Mouse (Mus musculus) A20 (cell line): ENCODE results near the gene Anln.

ENCODE experiments used
- DNase-seq: peaks from one replicate; pipeline ENCODE4 v3.0.0-alpha.2; 2011; ENCODE audit warnings: low read depth, low spot score

Anln gene

DNA sequence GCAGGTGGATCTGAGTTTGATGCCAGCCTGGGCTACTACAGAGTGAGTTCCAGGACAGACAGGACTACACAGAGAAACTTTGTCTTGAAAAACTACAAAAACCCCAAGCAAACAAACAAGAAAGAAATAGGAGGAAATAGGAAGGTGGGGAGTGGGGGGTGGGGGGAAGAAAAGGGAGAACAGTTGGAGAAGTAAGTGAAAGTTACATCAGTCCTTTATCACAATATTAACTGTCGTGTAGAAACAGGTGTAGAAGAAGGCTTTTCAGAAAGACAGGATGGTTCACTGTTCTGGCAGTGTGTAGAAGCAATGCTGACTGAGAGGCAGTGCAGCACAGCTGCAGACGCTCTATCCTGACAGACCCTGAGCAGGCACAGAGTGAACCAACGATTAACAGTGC is 14.0 kb upstream of the Anln start:
- DNase-seq: no peak

DNA sequence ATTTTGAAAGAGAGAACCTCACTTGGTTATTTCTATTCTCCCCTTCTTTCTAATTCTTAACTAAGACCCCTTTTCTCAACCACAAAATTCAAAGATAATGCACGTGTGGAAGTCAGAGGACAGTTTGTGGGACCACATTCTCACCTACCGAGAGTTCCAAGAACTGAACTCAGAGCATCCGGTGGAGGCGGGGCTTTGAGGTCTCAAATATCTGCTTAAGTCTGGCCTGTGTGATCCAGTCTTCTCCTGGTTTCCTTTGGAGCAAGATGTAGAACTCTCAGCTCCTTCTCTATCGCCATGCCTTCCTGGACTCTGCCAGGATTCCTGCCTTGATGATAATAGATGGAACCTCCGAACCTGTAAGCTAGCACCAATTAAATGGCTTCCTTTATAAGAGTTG is 13.0 kb upstream of the Anln start:
- no peak for DNase-seq

DNA sequence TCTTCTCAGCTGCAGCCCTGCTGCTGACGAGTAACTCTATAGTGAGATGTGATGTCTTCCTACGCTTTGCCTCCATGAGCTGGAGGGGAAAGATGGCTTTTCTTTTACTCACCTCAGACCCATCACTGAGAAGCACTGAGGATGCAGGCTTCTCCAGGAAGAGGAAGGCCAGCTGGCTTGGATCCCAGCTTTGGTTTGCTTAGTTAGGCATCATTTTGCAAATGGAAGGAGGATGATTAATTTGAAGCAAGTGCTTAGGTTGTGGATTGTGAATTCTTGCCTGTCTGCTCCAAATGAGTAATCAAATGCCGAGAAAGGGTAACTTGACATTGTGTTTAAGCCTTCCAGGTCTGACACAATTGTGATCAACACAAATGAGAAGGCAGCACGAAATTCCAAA is 10.0 kb upstream of the Anln start:
- no peak for DNase-seq

DNA sequence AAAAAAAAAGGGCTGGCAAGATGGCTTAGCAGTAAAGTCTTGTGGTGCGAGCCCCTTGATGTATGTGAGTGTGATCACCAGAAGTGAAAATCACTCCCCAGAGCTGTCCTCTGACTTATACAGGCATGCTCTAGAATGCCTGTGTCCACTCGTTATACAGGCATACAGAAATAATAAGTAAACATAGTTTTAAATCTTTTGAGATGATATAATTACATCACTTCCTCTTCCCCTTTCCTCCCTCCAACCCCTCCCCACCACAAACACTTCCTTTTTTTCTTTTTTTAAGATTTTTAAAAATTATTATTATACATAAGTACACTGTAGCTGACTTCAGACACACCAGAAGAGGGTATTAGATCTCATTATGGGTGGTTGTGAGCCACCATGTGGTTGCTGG is 5.7 kb upstream of the Anln start:
- peak; percentile 16 for DNase-seq

DNA sequence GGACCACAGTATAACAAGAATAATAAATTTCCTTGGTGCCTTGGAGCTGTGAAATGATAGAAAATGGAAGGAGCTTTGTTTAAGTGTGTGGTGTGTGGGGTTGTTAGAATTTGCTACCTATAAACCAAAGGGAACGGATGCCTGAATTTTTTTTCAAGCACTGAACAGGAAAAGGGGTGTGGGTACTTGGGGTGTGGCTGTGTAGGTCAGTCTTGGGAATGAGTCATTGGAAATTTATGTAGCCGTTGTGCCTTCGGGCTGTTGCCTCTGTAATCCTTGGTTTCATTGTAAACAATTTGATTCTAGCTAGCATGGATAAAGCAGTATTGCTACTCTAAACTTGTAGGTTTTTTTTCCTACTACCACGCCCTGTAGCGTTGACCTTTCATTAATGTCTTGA is 1.4 kb upstream of the Anln start:
- DNase-seq: no peak

DNA sequence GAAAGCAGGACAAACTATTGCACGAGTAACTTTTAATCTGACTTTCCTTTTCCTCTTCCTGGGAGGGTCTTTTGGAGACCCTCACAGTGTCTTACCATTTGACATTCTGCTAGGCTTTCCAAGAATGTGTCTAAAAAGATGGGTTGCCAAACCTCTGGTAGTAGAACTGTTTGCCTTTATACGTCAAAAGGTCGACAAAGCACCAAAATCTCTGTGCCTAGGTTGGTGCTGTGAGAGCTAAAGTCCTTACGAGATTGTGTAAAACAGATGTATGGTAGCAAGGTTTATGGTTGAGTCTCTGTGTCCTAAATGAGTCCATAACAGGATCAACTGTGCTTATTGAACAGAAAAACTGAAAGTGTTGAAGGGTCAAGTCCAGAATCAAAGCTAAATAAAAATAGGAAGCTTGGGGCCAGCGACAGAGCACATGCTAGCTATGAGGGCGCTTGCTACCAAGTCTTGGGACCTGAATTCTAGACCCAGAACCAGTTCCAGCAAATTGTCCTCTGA is 803 bp upstream of the Anln start:
- peak; percentile 30 for DNase-seq

DNA sequence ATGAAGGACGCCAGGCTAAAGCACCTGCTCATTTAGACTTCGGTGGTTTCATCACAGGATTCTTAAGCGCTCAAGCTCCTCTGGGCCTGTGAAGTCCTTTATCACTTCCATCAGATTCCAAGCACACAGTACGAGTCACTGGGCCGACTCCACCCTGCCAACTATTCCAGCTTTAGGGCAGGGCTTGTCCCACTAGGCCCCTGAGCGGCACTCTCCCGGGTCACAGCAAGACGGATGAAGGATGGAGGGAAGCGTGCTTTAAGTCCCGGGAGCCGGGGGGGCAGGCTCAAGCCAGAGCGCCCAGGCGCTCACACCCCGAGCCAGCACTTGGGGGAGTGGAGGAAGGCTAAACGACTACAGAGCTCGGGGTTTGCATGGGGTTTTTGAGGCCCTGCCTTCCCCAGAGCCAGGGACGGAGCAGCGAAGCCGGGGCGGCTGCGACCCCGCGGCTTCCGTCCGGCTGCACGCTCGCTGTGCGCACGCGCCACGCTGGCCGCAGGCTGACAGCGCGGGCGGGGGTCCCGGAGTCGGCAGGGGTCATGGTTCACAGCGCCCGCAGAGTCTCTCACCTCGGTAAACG is 497 bp downstream of the Anln start:
- no peak for DNase-seq

DNA sequence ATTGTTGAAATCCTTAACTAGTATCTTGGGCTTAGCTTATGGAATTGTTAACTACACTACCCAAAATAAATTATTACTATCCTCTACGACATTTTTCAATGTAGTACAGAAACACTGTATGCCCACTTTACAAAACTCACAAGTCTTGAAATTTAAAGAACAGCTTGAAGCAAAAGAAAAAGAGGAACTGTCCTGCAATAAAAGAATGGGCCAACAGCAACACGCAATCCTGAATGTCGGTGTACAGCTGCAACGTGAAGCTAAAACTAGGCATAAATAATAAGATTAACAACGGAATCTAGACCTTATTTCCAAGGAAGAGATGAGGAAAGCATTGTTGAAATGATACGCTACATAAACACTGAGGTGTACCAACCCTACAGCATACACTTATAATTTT is 1.1 kb downstream of the Anln start:
- DNase-seq: peak; percentile 55

DNA sequence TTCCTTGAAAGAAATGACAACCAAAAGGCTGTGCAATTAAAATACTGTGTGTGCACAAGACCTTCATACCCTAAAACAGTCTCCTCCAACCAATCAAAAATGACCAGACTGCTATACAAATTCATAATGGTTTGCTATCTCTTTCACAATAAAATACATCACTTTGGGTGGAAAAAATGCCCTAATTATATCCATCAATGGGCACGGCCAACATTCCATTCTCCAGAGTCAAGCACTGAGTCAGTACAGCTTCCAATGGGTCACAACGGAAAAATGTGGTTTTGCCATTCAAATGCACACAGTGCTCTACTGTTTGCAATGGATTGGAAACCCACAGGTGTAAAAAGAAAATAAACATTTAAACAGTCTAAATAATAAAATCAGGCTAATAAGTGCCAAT is 3.1 kb downstream of the Anln start:
- no peak for DNase-seq

DNA sequence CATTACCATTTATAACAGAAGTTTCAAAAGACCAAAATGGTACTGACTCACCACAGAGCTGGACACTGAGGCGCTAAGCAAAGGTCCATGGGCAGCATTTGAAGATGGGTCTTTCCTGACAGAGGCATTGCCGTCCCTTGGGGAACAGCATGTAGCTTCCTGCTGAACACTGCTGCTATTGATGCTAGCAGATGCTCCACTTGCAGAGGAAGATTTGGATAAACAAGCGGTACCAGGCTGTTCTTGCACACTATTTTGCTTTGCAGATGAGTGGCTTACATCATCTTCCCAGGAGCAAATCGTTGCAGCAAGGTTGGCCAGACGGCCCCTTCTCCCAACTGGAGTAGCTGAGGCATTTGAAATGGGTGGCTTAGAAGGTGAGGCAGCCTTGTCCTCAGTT is 12.9 kb downstream of the Anln start:
- DNase-seq: no peak

DNA sequence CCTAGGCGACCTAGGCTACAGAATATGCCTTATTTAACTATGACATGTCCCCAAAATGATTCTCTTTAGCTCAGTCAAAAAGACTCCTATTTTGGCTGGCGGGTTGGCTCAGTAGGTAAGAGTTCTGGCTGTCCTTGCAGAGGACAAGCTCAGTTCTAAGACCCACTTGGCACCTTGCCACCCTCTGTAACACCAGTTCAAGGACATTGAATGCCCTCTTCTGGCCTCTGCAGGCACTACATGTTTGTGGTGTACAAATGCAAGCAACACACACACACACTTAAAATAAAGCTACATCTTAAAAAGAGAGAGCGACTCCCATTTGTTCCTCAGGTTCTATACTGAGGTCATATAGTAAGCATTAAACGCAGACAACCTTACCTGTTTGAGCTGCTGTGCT is 16.2 kb downstream of the Anln start:
- DNase-seq: peak; percentile 26

DNA sequence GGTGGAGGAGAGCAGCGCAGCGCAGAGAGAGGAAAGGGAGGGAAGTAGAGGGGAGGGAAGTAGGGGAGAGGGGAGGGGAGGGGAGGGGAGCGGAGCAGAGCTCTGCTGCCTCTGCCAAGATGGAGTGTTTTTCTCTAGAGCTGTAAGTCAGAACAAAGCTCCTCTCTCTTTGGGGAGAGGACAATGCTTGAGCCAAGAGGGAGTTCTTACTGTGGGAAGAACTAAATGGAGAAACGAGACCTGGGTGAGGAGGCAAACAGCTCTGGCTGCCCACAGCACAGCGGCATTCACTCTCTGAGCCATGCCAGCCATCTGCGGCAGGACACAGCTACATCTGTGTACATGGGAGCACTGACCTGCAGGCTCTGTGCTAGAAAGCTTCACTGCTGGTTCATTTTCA is 21.0 kb downstream of the Anln start:
- DNase-seq: no peak

DNA sequence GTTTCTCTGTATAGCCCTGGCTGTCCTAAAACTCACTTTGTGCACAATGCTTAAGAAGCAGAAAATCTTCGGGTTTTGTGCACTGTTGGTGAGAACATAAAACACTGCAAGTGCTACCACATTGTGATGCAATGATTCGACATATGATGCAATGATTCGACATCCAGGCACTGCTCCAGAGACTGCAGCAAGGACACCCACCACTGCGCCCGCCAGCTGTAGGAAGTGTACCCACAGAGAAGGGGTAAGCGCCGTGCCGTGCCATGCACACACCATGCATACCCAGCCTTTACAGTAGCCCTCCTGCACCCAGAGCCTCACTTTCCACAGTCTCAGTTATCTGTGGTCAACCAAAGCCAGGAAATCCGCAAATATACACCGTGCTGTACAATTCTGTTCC is 22.4 kb downstream of the Anln start:
- no peak for DNase-seq

DNA sequence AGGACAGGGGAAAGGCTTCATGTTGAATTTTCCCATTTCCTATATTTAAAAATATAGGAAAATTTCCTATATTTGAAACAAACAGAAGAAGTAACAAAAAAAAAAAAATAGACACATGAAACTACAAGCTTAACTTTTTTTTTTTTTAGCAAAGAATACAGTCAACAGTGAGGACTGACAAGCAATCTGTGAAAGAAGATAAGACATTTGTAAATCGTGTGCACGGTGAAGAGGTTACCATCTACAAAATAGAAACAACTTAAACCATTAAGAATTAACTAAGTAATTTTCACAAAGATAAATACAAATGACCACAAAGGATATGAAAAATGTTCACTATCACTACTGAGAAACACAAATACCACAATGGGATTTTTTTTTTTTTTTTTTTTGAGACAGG is 22.8 kb downstream of the Anln start:
- no peak for DNase-seq

DNA sequence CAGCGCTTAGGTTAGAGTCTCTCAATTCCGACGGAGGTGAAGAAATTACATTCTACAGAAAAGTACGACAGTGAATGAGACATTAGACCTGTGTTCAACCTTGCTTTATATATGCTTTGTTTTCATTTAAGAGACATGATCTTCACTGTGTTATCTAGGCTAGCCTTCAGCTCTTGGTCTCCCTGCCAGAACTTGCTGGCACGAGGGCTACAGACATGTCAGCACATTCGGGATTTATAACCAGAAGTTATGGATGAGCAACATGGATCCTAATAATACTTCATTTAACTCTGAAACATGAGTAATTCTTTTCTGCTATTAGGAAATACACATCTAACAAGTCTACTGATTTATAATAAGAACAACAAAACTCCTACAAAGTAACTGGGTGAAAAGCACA is 28.1 kb downstream of the Anln start:
- DNase-seq: no peak

DNA sequence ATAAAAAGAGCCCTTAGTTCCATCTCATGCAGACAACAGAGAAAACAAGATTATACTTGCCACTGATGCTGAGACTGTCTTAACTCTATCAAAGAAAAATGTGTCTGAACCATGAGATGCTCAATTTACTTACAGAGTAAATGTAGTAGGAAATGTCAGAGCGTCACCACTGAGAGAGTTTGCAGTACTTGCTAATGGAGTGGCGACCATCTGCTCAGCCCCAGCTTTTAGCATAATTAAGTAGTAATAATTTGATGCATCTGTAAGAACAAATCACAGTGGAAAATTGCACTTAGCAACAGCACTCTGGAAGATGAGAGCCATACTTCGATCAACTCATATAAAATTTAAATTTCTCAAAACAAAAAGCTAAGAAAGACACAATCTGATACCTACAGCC is 33.1 kb downstream of the Anln start:
- no peak for DNase-seq

DNA sequence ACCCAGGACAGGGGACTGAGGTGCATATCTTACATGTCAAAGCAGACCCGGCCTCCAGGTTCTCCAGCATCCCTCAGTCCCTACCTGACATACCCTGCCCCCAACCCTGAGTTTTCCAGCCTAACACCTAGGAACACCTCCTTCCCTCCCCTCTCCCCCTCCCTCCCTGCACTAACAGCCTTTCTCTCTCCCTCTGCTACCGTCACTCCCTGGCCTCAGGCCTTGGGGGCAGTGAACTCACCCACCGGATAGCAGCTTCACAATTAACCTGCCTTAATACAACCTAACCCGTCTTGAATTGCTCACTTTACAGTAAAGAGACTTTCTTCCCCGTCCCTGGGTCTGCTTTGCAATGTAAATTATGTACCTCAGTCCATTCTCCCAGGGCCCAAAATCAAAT is 35.1 kb downstream of the Anln start:
- no peak for DNase-seq

DNA sequence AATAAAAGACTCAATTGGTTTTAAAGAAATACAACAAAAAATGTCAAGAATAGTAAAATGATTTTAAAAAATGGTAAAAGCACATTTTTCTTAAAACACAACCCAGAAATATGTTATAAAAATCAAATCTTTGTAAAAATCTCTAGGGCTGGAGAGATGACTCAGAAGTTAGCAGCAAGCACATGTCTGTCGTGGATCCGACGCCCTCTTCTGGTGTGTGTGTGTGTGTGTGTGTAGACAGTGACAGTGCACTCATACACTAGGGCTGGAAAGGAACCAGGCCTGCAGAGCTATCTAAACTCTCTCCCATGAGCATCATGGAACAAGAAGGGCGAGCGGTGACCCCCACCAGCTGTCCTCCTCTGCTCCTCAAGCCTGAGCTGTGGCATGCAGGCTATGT is 35.5 kb downstream of the Anln start:
- no peak for DNase-seq

DNA sequence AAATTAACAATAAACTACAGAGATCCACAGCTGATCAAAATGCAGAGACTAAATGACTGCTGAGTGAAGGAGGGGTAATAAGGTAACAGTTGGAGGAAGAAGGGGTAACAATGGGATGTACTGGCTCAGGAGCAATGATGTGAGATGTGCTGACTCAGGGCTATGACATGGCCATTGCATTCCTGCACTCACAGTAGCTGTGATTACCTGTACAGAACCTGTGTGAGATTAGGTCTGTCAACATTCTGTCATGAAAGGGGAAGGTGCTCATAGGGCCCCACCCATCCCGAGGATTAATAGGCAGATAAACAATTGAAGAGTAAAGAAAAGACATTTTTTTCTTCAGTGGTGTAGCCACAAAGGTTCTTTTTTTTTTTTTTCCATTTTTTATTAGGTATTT is 48.7 kb downstream of the Anln start:
- no peak for DNase-seq

DNA sequence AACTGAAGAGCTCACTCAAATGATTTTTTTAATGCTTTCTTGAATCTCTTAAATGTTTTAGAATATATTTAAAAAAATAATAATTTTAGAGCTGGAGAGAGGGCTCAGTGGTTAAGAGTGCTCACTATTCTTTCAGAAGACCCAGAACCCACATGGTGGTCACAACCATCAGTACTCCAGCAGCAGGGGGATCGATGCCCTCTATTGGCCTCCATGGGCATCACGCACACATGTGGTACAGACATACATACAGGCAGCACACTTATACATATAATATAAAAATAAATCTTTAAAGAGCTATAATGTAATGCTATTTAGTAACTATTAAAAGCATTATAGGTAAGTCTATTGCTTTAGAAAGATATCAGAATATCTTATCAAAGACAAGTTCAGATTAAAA is 51.8 kb downstream of the Anln start:
- no peak for DNase-seq

DNA sequence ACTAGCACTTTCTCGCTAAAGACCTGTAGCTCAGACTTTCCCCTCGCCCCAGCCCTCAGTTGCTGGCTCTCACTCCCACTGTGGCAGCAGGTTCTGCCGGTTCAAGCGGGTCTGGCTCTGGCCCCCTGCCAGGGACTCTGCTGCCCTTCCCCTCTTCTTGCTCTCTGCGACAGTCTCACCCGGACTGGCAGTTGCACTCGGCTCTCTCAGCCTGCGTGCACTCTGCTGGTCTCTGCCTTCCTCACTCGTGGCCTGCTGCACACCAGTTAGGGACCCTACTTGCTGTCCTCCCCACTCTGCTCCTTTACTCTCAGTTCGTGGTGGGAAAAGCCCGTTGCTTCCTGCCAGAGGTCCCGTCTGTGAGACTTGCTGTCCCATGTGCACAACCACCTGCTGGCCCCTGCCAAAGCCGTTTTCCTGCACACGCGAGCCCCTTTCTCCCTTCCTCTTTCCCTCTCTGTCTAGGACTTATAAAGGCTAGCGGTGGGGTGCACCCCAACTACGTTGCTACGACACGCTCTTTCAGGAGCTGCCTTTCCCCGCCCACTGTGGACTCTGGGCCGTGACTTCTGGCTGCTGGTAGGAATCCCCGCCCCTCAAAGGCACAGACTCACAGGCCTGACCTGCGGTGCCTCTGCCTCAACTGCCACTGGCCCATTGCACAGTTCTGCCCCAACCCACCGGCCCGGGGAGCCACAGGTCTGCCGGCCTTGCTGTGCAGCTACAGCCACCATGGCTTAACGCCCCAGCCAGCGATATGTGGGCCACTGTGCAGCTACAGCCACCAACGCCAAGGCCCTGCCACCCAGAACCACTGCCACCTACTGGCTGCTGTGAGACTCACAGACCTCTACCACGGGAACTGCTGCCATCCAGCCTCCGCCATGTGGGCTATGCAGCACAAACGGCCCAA is 61.3 kb downstream of the Anln start:
- DNase-seq: peak; percentile 88

DNA sequence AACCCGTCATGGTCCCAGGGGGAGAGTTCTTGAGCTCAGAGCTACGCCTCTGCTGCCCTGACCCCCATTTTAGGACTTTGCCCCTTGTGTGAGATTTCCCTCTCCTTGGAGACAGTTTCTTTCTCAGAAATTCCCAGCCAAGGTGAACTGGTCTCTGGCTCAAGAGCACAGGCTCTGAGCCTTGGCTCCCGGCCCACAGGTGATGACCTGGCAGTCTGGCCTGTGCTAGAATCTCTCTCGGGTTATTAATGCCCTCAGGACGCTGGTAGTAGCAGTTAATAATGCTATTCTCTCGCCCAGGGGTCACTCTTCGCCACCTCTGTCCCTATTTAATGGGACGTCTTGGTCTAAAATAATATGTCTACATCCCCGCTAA is 61.9 kb downstream of the Anln start:
- no peak for DNase-seq

DNA sequence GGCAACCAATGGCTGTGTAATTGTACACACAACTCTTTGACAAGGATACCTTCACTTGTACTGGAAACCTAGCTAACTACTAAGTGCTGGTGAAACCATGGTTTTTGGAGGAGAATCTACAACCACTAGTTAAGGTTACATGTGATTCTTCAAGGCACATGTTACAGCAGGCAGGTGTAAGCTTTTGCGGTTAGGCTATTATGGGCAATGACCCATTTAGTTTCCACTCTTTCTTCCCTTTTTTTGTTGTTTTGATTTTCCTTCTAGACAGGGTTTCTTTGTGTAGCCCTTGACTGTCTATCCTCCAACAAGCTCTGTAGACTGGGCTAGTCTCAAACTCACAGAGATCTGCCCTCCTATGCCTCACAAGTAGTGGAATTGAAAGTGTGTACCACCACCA is 64.4 kb downstream of the Anln start:
- peak; percentile 72 for DNase-seq
